Mouse (Mus musculus): ENCODE data around the gene Elane. TPM values are rescaled to one million over a fixed set of nuclear protein-coding genes. Genes with fewer than 3 reads are reported as not detected.

Elane gene
- polyA plus RNA-seq, 1 experiment from 2014 or later, result not detected

DNA sequence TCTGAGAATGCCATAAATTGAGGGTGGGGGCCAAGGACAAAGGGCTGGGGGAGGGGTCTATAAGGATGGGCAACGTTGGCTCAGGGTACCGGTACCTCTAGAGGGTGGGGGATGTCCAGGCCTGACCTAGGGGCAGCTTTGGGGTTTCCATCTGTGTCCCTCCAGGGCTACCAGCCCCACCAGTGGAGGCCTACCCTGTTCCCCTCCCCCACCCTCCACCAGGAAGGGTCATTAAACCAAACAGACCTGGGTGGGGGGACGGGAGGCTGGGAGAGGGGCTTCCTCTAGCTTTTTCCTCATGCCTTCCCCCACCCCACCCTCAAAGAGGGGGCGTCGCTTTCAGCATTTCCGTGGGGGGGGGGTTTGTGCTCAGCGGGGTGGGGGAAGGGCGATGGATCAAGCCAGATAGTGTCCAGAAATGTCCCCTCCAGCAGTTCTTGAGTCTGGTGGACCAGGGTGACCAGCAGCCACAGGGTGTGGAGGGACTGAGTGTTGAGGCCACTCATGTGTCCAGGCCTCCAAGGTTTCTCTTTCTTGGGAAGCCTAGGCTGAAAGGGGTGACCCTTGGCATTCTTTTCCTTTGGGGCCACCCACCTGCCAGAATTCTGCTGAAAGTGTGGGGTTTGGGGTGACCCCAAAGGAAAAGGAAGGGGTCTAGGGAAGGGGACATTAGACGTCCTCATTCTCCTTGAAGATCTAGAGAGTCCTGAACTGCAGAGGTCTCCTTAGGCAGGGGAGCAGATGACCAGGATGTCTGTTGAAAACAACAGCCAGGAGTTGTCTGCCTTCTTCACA, 43.1 kb downstream of the Elane start:
- no peaks in the 10 kb centered on the region for H3K27me3 ChIP-seq (ENCODE audit: control insufficient read depth, insufficient read depth, low read depth, low read length)
- H3K27ac ChIP-seq (ENCODE audit: low read length), result peak overlapping the region; percentile 91
- peak overlapping the region; percentile 93 for H3K4me2 ChIP-seq (ENCODE audit: low read length)
- H3K9me3 ChIP-seq (replicated peaks; ENCODE audit: control insufficient read depth, low read length, poor library complexity, severe bottlenecking), result no peaks in the 10 kb centered on the region
- H3K4me1 ChIP-seq (ENCODE audit: control insufficient read depth, insufficient read depth, low read length), result peaks cover 24% of the 10 kb centered on the region
- peak overlapping the region; percentile 65 for H3K9ac ChIP-seq (ENCODE audit: low read depth, low read length)
- H3K36me3 ChIP-seq (ENCODE audit: control insufficient read depth, insufficient read depth, low read length), result peaks cover 9% of the 10 kb centered on the region
- no peak for ATAC-seq
- peak overlapping the region; percentile 100 for H3K4me3 ChIP-seq (ENCODE audit: low read depth, low read length)
- 38% methylated on average over 8 of the region's 9 CpGs for WGBS

DNA sequence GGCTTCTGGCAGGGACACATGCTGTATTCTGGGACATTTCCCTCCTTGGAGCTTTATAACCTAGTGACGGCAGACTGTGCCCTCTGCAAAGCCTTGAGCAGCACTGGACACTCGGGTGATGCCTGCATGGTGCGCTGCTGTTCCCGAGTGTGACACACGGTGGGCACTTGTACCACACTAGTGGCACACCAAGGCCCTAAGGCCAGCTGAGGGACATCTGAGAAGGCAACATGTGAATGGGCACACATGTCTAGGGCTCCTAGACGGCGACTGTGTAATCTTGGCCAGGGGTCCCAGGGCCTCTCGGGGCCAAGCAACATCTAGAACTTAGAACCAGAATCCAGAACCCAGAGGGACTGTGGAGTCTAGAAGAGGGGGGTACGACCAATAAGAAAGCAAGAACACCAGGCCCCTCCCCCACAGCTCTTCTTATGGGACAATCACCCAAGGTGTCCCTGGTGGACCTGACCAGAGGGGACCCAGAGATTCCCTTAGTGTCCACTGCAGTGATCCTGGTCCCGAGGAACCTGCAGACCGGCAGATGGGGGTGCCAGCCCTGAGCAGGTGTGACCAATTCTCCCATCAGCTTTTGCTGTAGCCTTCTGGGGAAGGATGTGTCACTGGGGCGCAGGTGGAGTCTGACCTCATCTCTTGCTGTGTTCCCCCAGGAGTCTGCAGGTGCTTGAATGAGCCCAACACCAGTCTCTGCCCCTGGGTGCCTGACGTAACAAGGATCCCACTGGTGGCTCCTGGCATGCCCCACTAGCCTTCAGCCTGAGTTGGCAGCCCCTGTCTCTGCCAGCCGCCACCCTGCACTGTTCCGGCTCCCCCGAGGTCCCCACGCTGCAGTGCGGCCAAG, 44.1 kb downstream of the Elane start:
- H3K4me1 ChIP-seq (ENCODE audit: control insufficient read depth, insufficient read depth, low read length), result peaks cover 24% of the 10 kb centered on the region
- H3K4me2 ChIP-seq (ENCODE audit: low read length), result no peak overlapping the region
- no peak overlapping the region for H3K4me3 ChIP-seq (ENCODE audit: low read depth, low read length)
- 0 out of 2 replicates have a peak overlapping the region, but pooled peaks have one; percentile 34 for H3K9ac ChIP-seq (ENCODE audit: low read depth, low read length)
- H3K9me3 ChIP-seq (replicated peaks; ENCODE audit: control insufficient read depth, low read length, poor library complexity, severe bottlenecking), result no peaks in the 10 kb centered on the region
- no peaks in the 10 kb centered on the region for H3K27me3 ChIP-seq (ENCODE audit: control insufficient read depth, insufficient read depth, low read depth, low read length)
- H3K36me3 ChIP-seq (ENCODE audit: control insufficient read depth, insufficient read depth, low read length), result peaks cover 9% of the 10 kb centered on the region
- H3K27ac ChIP-seq (ENCODE audit: low read length), result no peak overlapping the region
- WGBS, result 84% methylated on average over 18 of the region's 18 CpGs
- ATAC-seq, result no peak

DNA sequence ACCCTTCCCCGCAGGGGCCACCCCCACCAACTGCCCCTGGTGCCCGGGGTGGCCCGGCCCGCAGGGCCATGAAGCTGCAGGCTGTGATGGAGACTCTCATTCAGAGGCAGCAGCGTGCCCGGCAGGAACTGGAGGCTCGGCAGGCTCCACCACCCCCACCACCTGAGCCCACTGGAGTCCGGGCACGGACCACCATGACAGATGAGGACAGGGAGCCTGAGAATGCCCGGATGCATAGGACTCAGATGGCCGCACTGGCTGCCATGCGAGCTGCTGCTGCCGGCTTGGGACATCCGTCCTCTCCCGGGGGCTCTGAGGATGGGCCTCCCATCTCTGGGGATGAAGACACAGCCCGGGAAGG, 44.8 kb downstream of the Elane start:
- Histone ChIP-seq H3K9ac (ENCODE audit: low read depth, low read length) (no peak overlapping the region), H3K27me3 (ENCODE audit: control insufficient read depth, insufficient read depth, low read depth, low read length) (no peaks in the 10 kb centered on the region), H3K36me3 (ENCODE audit: control insufficient read depth, insufficient read depth, low read length) (peaks cover 9% of the 10 kb centered on the region), H3K4me1 (ENCODE audit: control insufficient read depth, insufficient read depth, low read length) (peaks cover 19% of the 10 kb centered on the region), H3K27ac (ENCODE audit: low read length) (no peak overlapping the region), H3K9me3 (replicated peaks; ENCODE audit: control insufficient read depth, low read length, poor library complexity, severe bottlenecking) (no peaks in the 10 kb centered on the region), H3K4me2 (ENCODE audit: low read length) (no peak overlapping the region), H3K4me3 (ENCODE audit: low read depth, low read length) (no peak overlapping the region)
- 72% methylated on average over 16 of the region's 16 CpGs for WGBS
- ATAC-seq, result no peak

DNA sequence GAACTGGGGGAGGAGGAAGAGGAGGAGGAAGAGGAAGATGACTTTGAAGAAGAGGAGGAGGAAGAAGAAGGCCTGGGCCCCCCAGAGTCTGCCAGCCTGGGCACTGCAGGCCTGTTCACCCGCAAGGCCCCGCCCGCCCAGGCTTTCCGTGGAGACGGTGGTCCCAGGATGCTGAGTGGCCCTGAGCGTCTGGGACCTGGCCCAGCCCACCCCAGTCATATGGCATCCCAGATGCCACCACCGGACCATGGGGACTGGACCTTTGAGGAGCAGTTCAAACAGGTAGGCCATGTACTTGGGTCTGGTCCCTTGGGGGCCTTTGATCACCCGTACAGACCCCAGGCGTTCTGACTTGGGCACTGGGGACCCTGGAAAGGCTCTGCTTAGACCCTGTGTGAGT, 45.8 kb downstream of the Elane start:
- Histone ChIP-seq H3K4me2 (ENCODE audit: low read length) (no peak overlapping the region), H3K4me3 (ENCODE audit: low read depth, low read length) (no peak overlapping the region), H3K27ac (ENCODE audit: low read length) (no peak overlapping the region), H3K36me3 (ENCODE audit: control insufficient read depth, insufficient read depth, low read length) (peaks cover 9% of the 10 kb centered on the region), H3K4me1 (ENCODE audit: control insufficient read depth, insufficient read depth, low read length) (peaks cover 12% of the 10 kb centered on the region), H3K9me3 (replicated peaks; ENCODE audit: control insufficient read depth, low read length, poor library complexity, severe bottlenecking) (no peaks in the 10 kb centered on the region), H3K9ac (ENCODE audit: low read depth, low read length) (no peak overlapping the region), H3K27me3 (ENCODE audit: control insufficient read depth, insufficient read depth, low read depth, low read length) (no peaks in the 10 kb centered on the region)
- no peak for ATAC-seq
- 83% methylated on average over 9 of the region's 9 CpGs for WGBS

DNA sequence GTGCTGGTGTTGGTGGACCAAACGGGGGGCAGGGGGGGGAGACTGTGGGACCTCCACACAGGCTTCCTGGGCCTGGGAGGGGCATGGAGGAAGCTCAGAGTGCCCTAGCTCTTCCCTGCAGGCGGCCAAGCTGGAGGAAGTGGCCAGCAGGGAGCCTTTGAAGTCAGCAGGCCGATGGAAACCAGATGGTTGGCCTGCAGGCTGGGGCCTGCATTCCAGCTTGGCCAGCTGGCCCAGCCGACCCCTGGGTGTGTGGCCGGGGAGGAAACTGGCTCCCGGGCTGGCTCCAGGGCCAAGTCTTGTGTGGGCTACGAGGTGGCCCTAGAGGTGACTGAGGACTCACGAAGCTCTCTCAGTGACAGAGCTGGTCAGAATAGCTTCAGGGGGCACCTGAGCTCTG, 46.7 kb downstream of the Elane start:
- no peaks in the 10 kb centered on the region for H3K27me3 ChIP-seq (ENCODE audit: control insufficient read depth, insufficient read depth, low read depth, low read length)
- peaks cover 16% of the 10 kb centered on the region for H3K4me1 ChIP-seq (ENCODE audit: control insufficient read depth, insufficient read depth, low read length)
- H3K36me3 ChIP-seq (ENCODE audit: control insufficient read depth, insufficient read depth, low read length), result peaks cover 11% of the 10 kb centered on the region
- H3K9me3 ChIP-seq (replicated peaks; ENCODE audit: control insufficient read depth, low read length, poor library complexity, severe bottlenecking), result no peaks in the 10 kb centered on the region
- H3K9ac ChIP-seq (ENCODE audit: low read depth, low read length), result peak overlapping the region; percentile 10; the same call in 1 of the 2 replicates
- H3K4me2 ChIP-seq (ENCODE audit: low read length), result no peak overlapping the region
- no peak for ATAC-seq
- H3K27ac ChIP-seq (ENCODE audit: low read length), result peak overlapping the region; percentile 43
- WGBS, result 18% methylated on average over 8 of the region's 8 CpGs
- H3K4me3 ChIP-seq (ENCODE audit: low read depth, low read length), result no peak overlapping the region

DNA sequence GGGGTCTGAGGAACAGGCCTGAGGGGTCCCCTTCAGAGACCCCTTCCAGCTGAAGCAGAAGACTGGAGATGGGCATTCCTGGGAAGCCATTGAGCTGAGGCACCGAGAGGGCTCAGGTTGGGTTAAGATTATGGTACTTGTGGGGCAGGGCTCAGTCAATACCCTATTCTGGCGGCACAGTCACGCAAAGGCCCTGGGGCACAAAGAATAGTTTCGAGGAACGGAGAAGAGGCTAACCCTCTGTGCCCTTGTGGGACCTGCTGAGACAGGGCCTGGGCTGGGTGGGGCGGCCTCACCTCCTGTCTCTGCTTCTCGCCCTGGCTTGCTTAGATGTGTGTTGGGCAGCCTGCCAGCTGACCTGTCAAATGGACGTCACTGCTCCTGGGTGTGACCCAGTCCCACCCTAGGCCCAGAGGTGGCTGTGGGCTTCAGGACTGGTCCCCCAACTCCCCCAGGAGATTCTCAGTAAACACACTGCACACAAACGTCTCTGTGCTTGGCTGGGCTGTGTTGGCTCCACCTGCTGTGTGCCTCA, 47.2 kb downstream of the Elane start:
- peaks cover 16% of the 10 kb centered on the region for H3K4me1 ChIP-seq (ENCODE audit: control insufficient read depth, insufficient read depth, low read length)
- peaks cover 11% of the 10 kb centered on the region for H3K36me3 ChIP-seq (ENCODE audit: control insufficient read depth, insufficient read depth, low read length)

DNA sequence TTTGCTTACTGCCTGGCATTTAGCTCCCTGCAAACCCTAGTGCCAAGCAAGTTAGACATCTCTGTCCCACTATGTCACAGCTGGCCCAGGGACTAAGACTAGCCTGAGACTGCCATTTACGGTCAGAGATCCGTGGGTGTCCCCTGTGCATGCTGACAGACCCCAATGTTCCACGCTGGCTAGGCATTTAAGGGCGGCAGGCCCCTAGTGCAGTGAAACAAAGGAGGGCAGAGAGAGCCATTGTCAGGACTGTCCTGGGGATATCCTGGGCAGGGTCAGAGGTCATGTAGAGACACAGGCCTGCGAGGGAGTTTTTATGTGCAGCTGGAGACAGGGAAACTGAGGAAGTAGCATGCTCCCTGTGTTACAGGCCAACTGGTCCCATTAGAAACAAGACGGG, 47.8 kb downstream of the Elane start:
- Histone ChIP-seq H3K9ac (ENCODE audit: low read depth, low read length) (no peak overlapping the region), H3K27ac (ENCODE audit: low read length) (no peak overlapping the region)
- WGBS, result 32% methylated on average over 6 of the region's 6 CpGs

More for the DNA sequence above, 47.2 kb downstream of the Elane start:
- 71% methylated on average over 9 of the region's 9 CpGs for WGBS
- Histone ChIP-seq H3K4me2 (ENCODE audit: low read length) (no peak overlapping the region), H3K9ac (ENCODE audit: low read depth, low read length) (no peak overlapping the region), H3K27ac (ENCODE audit: low read length) (peak overlapping the region; percentile 43), H3K9me3 (replicated peaks; ENCODE audit: control insufficient read depth, low read length, poor library complexity, severe bottlenecking) (no peaks in the 10 kb centered on the region), H3K4me3 (ENCODE audit: low read depth, low read length) (no peak overlapping the region), H3K27me3 (ENCODE audit: control insufficient read depth, insufficient read depth, low read depth, low read length) (no peaks in the 10 kb centered on the region)
- no peak for ATAC-seq

DNA sequence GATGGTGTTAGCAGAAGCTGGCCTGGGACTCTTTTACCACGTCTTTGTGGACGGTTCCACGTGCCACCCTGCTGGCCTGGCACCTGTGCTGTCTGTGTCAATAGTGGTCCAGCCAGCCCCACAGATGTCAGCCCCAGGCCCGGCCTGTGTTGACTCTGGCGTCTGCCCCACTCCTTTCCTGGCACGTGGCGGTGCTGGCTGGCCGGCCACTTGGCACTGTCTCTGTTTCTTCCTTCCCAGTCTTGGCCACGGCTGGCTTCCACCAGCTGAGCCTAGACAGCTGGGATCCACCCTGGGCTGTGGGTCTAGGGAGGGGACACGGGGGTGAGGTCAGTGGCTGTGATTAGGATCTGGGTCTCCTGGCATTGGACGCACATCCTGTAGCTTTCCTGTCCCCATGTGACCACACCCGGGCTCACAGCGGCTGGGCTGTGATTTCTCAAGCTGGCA, 48.2 kb downstream of the Elane start:
- Histone ChIP-seq H3K9me3 (replicated peaks; ENCODE audit: control insufficient read depth, low read length, poor library complexity, severe bottlenecking) (no peaks in the 10 kb centered on the region), H3K4me3 (ENCODE audit: low read depth, low read length) (no peak overlapping the region), H3K4me2 (ENCODE audit: low read length) (no peak overlapping the region), H3K9ac (ENCODE audit: low read depth, low read length) (no peak overlapping the region), H3K4me1 (ENCODE audit: control insufficient read depth, insufficient read depth, low read length) (peaks cover 7% of the 10 kb centered on the region), H3K27me3 (ENCODE audit: control insufficient read depth, insufficient read depth, low read depth, low read length) (no peaks in the 10 kb centered on the region), H3K36me3 (ENCODE audit: control insufficient read depth, insufficient read depth, low read length) (peaks cover 11% of the 10 kb centered on the region), H3K27ac (ENCODE audit: low read length) (no peak overlapping the region)
- WGBS, result 55% methylated on average over 13 of the region's 13 CpGs
- ATAC-seq, result no peak

More for the DNA sequence above, 47.8 kb downstream of the Elane start:
- H3K27me3 ChIP-seq (ENCODE audit: control insufficient read depth, insufficient read depth, low read depth, low read length), result no peaks in the 10 kb centered on the region
- H3K9me3 ChIP-seq (replicated peaks; ENCODE audit: control insufficient read depth, low read length, poor library complexity, severe bottlenecking), result no peaks in the 10 kb centered on the region
- ATAC-seq, result no peak
- H3K4me2 ChIP-seq (ENCODE audit: low read length), result no peak overlapping the region
- peaks cover 12% of the 10 kb centered on the region for H3K4me1 ChIP-seq (ENCODE audit: control insufficient read depth, insufficient read depth, low read length)
- peaks cover 11% of the 10 kb centered on the region for H3K36me3 ChIP-seq (ENCODE audit: control insufficient read depth, insufficient read depth, low read length)
- H3K4me3 ChIP-seq (ENCODE audit: low read depth, low read length), result no peak overlapping the region

All from midbrain, embryonic 16.5 days (tissue).